Mouse (Mus musculus) retina, postnatal 7 days (tissue): ENCODE measurements around the gene Slc43a1.
"Not testable (repeated sequence)": the region's sequence is repeated elsewhere in the genome, so short reads cannot be mapped to it uniquely, and the experiment has no call there.

Experiments used
- DNase-seq: peaks from one replicate; pipeline ENCODE4 v3.0.0-alpha.2; 2012; ENCODE audit warnings: low read depth, low spot score

The Slc43a1 gene

DNA sequence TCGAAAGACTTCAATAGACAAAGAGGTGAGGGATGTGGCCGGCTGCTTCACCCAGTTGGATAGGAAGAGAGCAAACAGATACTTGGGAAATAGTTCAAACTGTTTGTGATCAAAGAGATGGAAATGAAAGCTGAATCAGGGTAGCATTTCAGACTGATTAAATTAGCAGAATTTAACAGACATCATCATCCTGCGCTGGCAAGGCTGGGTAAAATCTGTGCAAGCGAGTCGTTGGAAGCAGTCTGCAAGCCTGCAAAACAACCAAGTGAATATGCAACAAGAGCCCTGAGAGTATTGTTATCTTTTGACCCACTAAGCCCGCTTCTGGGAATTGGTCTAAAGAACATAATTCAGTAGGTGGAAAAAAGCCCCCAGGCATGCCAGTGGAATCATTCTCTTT is 54.7 kb downstream of the Slc43a1 start:
- no peak for DNase-seq

DNA sequence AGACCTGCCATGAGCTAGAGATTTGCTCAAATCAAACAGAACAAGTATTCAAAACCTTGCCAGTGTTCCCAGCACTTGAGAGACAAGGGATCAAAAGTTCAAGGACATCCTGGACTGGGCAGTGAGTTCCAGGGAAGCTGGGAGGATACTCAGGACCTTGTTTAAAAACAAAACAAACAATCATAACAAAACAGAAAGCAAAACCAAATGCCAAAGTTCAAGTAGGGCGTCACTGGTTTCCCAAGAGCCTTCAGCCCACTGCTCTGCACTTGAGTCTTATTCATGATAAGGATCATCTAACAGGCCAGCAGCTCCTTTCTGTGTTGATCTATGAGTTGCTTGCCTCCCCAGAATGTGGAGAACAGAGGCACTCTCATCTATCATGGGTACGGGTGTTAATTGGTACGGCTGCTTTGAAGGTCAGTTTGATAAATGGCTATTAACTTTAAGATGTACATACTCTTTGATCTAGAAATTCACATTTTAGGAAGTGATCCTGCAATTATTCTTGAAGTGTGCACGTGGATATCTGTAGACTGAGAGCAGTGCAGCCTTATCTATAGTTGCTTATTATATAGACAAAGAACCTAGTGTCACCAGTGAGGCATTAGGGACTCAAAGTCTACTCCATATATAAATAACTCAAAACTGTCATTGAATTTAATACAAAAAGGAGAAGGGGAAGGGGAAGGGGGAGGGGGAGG is 57.0 kb downstream of the Slc43a1 start:
- DNase-seq: no peak

DNA sequence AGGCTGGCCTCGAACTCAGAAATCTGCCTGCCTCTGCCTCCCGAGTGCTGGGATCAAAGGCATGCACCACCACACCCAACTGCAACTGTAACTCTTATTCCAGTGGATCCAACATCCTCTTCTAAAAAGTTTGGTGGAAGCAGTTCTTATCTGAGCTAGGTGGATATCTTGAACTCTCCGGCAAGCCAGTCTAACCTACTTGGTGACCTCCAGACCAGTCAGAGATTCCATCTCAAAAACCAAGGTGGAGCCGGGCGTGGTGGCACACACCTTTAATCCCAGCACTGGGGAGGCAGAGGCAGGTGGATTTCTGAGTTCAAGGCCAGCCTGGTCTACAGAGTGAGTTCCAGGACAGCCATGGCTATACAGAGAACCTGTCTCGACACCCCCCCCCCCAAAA is 58.0 kb downstream of the Slc43a1 start:
- DNase-seq: not testable (repeated sequence)

DNA sequence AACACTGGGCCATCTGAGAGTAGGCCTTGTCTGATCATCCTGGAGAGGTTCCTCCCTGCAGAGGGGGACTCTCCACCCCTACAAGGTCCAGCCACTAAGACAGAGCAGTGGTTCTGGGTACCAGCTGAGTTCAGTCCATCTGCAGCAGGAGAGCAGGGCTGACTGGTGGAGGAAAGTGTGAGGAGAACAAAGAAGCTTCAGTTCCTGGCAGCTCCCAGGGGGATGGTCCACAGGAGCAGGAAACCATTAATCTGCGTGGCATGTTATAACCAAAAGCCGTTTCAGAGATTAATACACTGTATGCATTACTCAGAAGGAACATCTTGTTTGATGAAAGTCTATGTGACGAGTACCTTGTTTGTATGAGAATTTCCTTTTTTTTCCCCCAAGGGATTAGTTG is 74.1 kb downstream of the Slc43a1 start:
- DNase-seq: no peak
